Mouse (Mus musculus) urinary bladder, postnatal 4 days (tissue): ENCODE data around the gene Mdh2.
A peak's percentile ranks its signal among the peaks of the same experiment; 100 is the strongest.

Experiments used
- DNase-seq, 2 experiments: peaks; one replicate each; pipeline ENCODE4 v3.0.0; 2021 to 2022; ENCODE audit warnings: low spot score in 2 of 2

Gene Mdh2

GRCm38 (mm10) chr5:135834769-135835491 lies 56.6 kb downstream of the Mdh2 start:
- DNase-seq, result peak; percentile 30 to 73

GRCm38 (mm10) chr5:135835492-135835858 lies 57.2 kb downstream of the Mdh2 start:
- no peak for DNase-seq

DNA sequence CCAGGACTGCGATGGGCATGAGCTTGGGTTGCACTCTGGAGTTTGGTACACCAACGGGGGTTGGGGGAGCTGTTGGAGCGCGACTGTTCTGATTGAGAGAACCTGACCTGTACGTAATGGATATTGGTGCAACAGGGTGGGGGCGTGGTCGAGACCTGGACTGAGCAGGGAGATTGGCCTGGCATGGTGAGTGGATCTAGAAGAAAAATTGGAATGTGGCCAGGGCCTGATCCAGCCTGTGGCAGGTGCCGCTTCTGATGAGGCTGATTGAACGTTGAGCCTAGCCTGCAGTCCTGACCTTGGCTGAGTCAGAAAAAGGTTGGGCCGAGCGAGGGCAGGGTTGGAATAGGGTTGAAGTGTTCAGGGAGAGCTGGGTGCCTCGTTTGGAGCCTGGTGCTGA lies 57.7 kb downstream of the Mdh2 start:
- DNase-seq, result no peak
